Mouse (Mus musculus): ENCODE data around the gene Podxl2.

Gene Podxl2

DNA sequence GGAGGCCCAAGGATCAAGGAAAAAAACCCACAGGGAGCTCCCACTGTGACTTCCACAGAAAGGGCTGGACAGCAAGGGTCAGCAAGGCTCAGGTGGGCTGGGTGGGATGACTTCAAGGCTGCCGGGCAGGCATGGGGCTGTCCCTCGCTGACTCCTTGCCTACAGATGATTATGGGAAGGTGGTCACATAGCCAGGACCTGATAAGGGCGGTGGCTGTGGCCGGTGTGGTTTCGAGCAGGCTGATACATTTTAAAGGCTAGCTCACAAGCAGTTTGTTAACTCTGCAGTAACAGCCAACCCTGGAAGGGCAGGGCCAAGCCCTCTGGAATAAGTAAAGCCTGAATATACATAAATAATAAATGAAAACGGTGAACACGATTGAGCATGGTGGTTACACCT, 71.8 kb downstream of the Podxl2 start:
- no peak for DNase-seq (ENCODE audit: low read depth, low spot score)

DNA sequence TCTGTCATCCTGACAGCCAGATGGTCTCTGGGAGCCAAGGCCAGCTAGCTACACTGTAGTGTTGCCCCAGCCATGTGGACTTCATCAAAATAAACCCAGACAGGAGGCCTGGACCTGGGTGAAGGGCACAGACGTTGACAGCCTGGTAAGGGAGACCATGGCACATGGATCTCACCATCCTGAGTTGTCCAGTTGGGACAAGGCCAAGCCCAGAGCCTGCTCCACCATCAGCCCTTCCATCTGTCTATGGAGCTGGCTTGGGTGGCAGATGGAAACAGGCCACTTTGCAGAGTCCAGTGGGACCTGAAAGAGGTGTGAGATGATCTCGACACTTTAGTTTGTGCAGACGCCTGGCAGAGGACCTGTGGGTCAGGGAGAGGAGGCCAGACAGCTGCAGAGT, 74.1 kb downstream of the Podxl2 start:
- DNase-seq (ENCODE audit: low read depth, low spot score): no peak

DNA sequence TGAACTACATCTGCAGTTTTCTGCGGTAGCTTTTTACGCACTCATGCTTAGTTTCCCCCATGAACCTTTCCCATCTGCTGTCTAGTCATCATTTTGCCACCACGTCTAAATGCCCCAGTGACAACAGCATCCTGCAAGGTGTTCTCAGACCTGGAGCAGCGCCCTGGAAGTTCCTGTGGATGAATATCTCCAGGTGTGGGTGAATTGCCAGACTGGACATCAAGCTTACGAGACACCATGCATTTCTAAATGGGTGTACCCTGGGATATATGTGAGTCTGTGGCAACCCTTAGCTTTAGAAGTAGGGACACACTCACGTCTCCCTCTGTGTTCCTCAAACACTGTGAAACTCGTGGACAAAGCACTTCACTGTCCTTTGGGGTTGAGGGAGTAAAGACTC, 74.7 kb downstream of the Podxl2 start:
- DNase-seq (ENCODE audit: low read depth, low spot score): no peak

DNA sequence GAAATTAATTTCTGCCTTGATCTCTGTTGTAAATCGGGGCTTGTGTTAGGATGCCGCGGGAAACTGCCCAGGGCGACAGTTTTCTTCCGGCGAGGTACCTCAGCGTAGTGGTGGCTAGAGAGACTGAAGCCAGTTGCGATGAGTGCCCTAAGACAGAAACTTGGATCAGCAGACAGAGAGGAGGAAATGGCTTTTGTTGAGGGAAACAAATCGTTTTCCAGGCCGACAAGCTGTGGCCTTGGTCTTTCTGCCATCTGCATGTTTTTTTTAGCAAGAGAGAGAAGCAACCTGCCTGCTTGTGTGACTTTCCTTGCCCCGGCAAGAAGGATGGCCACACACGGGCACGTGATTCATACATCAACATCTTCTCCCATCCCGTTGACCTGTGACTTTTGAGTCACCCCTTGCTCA, 80.3 kb downstream of the Podxl2 start:
- DNase-seq (ENCODE audit: low read depth, low spot score): no peak

DNA sequence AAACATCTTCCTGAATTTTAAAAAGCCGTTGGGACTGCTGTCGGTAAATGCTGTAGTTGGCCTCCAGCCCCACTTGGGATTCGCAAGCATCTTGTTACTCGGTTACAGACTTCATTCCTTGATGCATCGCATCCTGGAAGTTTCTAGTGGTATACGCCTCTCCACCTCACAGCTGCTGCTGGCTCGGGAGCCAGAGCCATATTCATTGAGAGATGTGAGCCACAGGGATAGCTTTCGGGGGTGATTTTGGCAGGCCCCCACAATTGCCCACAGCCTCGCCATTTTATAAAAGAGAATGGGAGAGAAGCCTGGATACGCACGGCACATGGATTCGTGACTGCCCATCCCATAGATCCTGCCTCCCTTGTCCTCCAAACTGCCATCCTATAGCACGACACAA, 81.0 kb downstream of the Podxl2 start:
- DNase-seq (ENCODE audit: low read depth, low spot score): no peak

DNA sequence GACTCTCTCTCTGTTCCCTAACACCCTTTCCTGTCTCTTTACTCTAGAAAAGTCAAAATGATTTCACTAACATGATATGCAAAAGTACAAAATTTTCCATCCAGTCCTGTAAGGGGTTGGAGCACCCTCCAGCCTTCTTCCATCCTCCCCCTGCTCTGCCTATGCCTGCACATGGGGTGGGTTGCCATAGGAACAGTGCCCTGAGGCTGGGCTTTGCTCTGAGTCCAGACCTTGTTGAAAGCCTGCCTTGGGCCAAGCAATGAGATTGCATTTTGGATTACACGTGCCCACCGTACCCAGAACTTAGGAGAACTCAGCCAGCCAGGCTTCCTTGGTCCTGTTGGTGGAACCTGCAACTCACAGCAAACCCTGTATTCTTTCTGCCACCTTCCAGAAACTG, 81.6 kb downstream of the Podxl2 start:
- DNase-seq (ENCODE audit: low read depth, low spot score): no peak
